Mouse (Mus musculus): ENCODE data around the gene Myh6.

Gene Myh6

DNA sequence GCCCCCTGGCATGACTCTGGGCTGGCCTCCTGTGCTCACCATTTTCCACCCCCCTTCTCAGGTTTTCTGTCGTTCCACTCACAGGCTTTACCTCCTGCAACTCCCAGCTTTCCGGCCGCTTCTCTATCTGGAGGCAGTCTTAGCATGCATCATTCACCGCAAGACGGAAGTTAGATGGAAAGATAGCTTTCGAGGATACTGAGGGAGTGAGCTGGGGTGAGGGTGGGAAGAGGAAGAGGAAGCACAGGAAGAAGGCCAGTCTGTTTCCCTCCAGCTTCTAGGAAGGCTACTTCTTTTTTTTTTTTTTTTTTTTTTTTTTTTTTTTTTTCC, 29.9 kb downstream of the Myh6 start:
- in situ Hi-C loops (cut with MboI, MseI) = no loop called here

DNA sequence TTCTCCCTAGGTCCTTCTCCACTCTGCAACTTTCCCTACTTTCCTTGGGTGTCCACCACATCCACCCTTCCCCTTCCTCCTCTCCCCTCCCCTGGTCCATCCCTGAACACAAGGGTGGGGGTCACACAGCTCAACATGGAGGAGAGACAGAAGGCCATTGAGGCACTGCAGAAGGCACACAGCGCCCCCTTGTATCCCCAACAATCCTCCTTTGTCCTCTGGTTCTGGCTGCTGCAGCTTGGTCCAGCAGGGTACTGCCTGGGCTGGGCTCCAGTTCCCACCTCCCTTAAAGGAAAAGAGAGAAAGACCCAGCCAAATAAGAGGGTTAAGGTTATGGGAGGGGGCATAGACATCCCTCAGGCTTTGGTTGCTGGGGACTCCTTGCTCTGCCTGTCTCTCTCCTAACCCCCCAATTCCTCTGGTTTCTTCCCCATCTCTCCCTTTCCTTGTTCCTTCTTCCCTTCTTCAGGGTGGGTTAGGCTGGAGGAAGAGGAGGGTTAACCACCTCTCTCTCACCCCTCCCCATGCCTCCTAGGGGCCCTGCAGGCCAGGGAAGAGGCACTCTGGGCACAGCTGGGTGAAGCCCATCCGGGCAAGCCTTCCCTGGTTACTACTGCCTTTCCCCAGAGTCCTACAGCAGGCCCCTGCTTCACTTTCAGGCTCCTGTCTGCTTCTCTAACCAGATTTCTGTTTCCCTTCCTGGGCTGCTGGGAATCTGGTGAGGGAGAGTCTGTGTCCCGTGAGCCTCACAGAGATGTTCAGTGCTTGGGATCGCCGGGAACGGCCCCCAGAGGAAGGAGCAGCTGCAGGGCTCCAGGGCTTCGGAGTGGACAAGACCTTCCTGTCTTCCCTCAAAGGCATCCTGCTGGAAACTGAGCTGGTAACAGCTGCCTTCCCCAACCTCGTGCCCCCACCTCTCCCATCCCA, 30.6 kb downstream of the Myh6 start, which contains the start of gene Cmtm5:
Cmtm5 (plus strand) TSS at position 358 of the 927 bp plus-strand sequence.
- in situ Hi-C loops (cut with MboI, MseI) = no loop called here

DNA sequence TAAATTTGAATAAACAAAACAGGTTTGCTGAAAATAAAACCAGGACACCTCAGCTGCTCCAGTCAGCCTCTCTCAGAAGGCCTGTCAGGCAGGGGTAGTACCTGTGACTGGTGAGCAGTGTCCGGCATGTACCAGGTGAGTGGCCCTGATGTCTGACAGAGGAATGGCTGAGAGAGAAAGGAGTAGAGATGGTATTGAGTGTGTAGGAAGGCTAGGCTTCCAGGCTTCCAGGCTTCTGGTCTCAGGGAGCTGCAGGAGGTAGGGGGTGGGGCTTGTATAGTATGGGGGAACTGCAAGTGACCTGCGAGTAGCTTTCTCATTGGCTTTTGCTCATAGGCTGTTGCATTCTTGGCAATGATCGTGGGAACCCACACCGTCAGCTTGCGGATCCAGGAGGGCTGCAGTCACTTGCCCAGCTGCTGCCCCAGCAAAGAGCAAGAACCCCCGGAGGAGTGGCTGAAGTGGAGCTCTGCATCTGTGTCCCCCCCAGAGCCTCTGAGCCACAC, 34.0 kb downstream of the Myh6 start, which contains the start of gene Il25:
Il25 (plus strand) TSS at position 51 of the 506 bp plus-strand sequence.
- in situ Hi-C loops (cut with MboI, MseI) = no loop called here

DNA sequence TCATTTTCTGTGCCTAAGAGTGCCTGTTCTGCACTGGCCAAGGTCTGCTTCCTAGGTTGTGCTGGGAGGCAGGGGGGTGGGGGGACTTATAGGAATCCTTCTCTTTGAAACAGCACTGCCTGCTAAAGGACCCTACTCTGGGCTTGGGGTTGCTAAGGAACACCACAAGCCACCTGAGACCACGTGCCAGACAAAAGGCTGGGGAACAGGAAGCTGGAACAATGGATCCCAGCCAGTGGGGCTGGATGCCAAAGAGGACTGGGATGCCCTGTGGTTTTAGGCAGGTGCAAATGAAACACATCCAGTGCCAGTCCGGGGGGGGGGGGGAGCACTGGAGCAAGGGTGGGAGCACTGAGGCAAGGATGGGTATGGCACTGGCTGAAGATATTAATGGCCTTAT, 36.3 kb downstream of the Myh6 start:
- in situ Hi-C loops (cut with MboI, MseI) = no loop called here

DNA sequence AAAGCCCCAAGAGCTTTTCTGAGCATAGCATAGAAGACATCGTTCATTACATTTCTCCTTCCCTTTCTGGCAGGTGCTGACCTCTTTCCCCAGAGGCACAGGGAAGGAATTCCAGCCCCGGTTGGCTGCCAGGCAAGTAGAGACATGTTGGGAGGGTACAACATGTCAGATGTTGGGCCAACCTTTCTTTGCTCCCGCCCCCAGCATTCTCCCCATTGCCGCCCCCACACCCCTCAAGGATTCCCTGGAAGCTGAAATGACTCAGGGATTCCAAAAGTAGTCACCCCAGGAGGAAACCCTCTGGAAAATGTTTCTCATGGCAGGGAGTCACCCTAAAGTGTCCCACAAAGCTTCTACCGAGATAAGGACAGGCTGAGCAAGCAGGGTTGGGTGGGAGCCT, 36.9 kb downstream of the Myh6 start:
- in situ Hi-C loops (cut with MboI, MseI) = no loop called here

DNA sequence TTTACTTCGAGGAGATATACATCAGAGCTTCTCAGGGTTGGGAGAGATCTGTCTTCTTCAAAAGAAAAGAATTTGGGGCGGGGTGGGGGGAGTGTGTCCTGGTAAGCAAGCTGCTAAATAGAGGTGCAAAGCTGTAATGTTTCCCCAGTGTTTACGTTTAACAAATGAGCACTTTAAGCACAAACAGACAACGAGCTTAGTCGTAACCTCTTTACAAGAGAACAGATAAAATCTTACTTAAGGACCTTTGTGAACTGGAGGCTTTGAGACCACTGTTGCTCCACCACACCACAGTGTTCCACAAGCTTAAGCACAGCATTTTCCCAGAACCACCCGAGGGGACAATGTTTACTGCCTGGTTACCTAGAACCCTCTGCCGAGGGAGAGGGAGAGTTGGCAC, 39.4 kb downstream of the Myh6 start:
- in situ Hi-C loops (cut with MboI, MseI) = no loop called here

DNA sequence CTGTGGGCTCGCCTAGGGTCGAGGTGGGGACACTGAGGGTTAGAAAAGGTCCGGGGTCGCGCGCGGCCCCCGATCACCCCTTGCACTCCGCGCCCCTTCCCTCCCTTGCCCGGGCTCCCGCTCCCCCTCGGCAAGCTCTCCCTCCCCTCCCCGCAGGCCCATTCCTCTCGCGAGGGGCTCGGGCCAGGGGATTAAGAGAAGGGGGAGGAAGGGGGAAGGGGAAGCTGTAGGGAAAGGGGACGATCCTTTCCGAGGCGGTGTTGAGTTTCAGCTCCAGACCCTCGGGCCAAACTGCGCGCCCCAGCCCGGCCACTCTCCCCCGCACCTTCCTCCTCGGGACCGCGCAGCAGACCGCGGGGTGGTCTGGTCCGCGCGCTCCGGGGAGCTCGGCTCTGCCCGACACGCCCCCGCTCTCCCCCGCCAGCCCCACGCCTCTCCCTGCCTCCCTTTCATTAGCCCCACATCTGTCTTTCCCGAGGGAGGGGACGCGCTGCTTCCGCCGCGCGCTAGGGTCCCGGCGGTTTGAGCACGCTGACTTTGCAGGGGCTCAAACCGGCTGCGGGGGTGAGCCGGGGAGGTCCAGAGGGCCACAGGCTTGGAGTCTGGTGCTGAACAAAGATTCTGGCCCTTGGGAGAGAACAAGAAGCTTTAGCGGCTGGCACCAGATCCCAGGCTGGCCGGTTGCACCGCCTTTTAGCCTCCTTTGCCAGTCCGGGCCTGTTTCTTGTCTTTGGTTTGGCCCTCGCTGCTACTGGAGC, 40.1 kb downstream of the Myh6 start:
- in situ Hi-C loops (cut with MboI, MseI) = no loop called here

DNA sequence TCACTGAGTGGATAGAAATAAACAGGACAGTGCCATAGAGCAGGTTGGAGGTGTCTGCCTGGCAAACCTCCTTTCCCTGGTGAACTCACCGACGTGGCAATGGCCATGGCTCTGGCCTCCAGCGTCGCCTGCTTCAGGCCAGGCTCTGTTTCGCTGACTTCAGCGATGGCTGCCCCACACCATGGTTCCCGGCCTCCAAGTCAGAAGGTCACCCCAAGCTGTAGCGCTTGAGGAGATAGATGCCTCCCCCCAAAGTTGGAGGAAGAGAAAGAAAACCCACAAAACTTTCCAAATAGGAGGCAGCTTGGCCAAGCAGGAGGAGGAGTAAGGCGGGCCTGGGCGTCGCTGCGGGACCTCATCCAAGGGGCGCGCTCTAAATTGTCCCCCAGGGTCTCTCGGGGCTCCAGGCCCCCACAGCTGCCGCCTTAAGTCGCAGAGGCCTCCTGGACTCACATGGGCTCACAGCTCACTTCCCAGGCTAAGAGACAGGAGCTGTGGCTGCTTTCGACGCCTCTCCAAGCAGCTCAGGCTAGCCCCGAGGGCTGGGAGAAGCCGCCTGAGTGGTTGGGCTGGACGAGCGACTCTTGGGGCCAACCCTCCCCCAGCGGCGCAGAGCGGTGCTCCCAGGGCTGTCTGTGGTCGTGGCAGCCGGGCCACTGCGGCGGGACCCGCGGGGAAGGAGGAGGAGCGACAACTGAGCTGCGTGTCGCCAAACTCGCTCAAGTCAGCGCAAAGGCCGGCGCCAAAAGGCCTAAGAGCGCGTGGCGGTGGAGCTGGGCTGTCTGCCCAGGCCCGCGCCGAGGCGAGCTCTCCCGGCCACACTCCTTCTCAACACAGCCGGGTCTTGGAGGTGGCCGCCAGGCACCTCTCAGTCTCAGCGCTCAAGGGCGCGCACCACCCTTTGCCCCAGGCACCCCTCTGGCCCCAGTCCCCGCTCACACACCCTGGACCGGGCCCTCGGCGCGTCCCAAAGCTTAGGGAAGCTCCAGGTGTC, 41.1 kb downstream of the Myh6 start, which contains the start of gene Efs:
Efs (minus strand) TSS at position 778 of the 994 bp plus-strand sequence.
- in situ Hi-C loops (cut with MboI, MseI) = no loop called here

DNA sequence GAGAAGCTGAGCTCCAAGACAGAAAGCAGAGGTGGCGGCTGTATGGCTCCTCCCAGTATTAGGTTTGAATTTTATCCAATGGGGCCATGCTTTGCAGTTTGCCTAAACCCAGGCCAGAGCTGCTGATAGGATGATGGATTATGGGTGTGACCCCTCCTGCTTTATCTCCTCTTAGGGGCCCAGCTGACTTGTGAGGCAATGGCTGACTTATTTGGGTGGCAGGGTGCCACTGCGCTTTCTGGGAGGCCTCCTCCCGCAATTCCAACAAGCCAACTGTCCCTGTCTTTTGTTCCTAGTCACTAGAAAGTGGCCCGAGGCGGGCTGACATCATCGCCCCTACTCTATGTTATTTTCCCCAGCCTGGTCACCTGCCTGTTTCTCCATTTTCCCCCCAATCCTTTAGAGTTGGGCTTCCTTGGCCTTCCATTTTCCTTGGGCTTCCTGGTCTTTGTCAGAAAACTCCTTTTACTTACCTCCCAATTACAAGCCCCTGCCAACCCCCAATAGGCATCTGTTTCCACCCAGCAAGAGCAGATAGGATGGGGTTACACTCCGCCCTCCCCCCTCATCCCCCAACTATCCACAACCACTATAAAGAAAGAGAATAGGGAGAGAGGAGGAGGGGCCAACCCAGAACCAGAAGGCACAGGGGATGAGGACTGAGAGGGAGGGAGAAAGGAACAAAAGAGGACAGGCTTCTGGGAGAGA, 41.9 kb downstream of the Myh6 start:
- in situ Hi-C loops (cut with MboI, MseI) = loop anchor here (5.0 kb wide), 1 partner anchor 73 kb away; no protein-coding TSS in a partner anchor

DNA sequence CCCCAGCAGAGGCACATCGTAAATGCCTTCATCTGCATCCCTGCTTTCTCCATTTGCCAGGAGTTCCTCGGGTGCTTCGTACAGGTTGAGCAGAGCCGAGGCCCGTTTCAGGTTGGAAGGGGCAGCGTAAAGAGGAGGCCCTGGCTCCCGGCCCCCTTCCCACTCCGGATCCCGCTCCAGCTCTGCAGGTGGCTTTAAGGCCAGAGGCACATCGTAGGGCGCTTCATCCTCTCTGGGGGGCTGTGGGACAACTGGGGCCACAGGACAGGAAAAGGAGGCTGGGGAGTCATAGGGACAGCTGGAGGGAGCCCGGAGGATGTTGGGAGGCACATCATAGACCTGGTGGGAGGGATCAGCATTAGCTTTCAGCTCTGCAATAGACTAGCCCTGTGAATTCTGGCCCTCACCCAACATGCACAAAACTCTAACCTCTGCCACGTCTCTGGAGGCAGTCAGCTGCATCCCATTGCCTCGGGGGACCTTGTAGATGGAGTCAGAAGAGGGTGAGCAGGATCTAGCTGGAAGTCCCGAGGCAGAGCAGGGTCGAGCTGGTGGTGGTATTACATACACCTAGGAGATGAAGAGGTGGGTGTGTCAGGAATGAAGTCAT, 46.5 kb downstream of the Myh6 start:
- in situ Hi-C loops (cut with MboI, MseI) = loop anchor here (5.0 kb wide), 1 partner anchor 77 kb away; no protein-coding TSS in a partner anchor

DNA sequence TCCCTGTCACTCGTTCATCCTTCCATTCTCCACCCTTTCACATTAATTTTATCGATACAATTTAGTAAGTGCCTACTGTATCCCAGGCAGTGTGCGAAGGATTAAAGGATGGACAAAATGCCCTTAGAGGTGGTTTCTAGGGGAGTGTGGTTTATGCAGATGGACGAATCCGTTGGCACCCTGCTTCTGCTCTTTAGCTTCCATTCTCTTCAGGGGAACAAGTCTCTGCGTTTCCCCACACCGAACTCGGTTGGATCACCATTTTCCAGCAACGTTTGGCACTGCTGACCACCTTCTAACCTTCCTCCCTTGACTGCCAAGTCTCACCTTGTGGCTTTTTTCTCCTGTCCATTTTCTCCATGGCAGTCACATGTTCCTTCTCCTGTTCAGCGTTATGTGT, 53.4 kb downstream of the Myh6 start:
- in situ Hi-C loops (cut with MboI, MseI) = no loop called here

DNA sequence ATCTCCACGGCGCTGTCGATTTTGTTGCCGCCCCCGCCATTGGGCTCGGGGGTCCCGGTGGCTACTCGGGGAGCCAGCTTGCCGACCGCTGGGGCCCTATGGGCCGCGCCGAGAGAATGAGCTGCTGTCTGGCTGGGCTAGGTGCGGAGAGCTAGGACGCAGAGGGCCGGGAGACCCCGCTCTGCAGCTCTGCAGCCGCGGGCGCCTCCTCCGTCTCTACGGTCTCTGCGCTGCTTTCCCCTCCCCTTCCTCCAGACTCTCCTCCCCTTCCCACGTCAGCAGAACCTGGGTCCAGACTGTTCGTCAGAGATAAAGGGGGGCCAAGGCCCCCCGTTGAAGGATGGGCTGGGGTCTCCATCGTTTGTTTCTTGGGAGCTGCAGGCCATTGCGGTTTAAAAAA, 53.8 kb downstream of the Myh6 start, which contains the start of gene Slc22a17:
Slc22a17 (minus strand) TSS at position 247 of the 400 bp plus-strand sequence.
- in situ Hi-C loops (cut with MboI, MseI) = no loop called here

DNA sequence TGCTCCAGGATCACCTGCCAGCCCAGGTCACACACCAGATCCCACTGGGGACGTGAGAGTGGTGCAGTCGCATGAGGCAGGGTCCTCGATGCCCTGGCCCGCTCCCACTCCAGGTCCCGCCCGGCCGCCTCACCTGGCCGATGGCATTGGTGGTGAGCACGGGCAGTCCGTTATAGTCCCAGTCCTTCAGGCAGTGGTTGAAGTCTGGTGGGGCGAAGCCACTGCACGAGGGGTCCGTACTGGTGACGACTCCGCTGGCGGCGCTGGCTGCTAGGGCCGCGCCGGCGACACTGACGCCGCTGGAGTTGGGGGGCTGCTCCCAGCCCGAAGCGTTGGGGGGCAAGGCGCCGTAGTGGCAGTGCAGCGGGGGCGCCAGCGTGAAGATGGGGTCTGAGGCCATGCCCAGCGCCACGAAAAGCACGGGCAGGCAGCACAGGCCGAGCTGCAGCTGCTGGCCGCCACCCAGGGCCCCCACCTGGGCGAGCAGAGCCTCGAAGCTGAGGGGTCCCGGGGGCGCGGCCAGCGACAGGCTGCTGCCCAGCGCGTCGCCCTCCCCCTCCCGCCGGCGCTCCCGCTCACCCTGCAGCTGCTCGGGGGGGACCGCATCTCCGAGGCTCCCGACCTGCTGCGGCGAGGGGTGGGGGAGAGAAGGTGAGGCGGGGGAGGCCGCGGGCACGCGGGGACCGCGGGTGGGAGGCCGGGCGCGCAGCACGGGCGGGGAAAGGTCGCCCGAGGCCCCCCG, 54.4 kb downstream of the Myh6 start:
- in situ Hi-C loops (cut with MboI, MseI) = no loop called here

DNA sequence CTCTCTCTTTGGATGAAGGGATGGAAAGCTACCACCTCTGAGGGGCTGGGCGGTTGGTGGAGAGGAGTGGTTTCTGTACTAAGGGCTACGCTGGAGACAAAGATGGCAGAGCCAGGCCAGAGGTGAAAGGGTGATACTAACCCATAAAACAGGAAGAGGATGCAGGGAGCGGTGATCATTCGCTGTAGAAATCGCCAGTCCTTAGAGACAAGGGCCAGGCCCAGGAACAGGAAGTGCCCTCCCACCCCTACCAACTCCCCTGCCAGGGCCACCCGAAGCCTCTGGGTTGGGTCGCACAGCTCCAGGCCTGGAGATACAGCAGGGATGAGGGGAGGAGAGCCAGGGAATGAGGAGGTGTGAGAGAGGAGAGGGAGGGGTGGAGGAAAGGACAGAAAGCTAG, 58.0 kb downstream of the Myh6 start:
- in situ Hi-C loops (cut with MboI, MseI) = no loop called here

DNA sequence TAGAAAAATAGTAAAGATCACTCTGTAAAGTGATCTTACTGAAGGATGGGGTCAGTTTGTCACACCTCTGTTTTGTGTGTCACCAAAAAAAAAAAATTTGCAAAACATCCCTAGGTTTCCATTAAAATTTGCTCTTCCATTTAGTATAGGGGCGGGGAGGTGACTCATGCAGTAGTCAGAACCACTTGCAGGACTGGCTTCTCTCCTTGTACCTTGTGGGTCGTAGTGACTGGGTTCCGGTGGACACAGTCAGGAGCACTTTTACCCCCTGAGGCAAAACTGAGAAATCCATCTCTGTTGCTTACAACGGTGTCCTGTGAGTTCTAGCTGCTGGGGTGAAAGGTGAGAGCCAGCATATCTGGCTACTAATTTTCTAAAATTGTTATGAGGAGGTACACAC, 63.1 kb downstream of the Myh6 start:
- in situ Hi-C loops (cut with MboI, MseI) = no loop called here

DNA sequence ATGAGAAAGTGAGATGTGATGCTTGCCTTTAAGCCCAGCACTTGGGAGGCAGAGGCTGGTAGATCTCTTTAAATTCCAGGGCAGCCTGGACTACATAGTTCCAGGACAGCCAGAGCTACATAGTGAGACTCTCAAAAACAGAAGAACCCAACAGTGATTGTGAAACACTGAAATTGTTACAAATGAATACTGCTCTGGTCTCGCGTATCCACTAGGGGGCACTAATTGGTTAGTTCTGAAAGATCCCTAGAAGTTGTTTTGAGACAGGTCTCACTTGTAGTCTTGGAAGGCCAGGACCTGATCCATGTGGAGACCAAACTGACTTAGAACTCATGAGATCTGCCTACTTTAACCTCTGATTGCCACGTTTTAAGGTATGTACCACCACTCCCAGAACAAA, 66.3 kb downstream of the Myh6 start:
- in situ Hi-C loops (cut with MboI, MseI) = no loop called here

DNA sequence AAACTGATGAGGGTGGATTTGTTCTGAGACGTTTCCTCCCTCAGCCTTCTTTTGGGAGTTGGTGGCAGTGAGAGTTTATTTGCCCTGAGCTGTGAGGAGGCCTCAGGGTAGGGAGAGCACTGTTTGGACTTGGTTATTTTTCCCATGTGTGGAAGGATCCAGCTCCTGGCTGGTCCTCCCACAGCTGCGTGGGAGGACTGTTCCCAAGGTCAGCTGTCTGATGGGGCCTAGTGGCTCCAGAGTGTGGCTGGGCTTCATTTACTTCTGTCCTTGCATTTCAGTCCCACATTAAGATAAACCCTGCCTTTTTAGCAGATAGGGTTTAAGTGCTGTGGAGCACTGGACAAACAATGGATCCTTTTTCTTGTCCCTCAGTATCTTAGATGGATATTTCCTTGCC, 69.3 kb downstream of the Myh6 start:
- in situ Hi-C loops (cut with MboI, MseI) = loop anchor here (5.0 to 10.0 kb wide), 2 partner anchors 120 to 197 kb away; partner anchors contain the start of genes Ngdn, Thtpa and Zfhx2

DNA sequence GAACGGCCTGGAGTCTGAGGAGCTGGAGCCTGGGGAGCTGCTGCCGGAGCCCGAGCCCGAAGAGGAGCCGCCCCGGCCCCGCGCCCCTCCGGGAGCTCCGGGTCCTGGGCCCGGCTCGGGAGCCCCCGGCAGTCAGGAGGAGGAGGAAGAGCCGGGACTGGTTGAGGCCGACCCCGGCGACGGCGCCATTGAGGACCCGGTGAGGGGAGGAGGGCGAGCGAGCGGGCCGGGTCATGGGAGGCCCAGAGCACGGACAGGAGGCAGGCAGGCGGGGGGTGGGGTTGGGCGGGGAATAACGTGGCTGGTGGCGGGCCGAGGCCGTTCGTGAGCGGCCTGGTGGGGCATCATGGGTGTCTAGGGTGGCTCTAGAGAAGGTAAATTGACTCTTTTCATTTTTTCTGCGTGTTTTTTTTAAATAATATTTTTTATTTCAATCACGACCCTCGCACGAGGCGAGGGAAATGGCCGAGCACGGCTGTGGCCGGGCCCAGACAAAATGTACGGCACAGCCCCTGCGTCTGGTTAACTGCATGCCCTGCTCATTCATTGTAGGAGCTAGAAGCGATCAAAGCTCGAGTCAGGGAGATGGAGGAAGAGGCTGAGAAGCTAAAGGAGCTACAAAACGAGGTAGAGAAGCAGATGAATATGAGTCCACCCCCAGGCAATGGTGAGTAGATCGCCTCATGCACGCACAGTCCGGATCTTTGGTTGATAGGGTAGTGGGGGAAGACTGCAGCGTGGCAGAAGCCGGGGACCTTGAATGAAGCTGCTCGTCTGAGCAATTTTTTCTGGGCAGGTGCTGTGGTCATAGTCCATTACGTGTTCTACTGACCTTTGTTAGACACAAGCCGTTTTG, 72.2 kb downstream of the Myh6 start:
- in situ Hi-C loops (cut with MboI, MseI) = loop anchor here (5.0 to 10.0 kb wide), 2 partner anchors 123 to 200 kb away; partner anchors contain the start of genes Ngdn, Thtpa and Zfhx2

All from T-helper 2 cell (primary cell).